Mouse (Mus musculus) bone marrow, adult 2 months (tissue): Measurements from ENCODE around the gene Sstr3.

Source experiments
- CTCF ChIP-seq: fragments of 200-500 bp; IDR thresholded peaks from 2 replicates; pipeline ENCODE4 v1.5.1; 2011; ENCODE audit warnings: low read length, control low read depth; ENCODE audit not compliant: control insufficient read depth, insufficient read depth
- POLR2A ChIP-seq: fragments of 200-500 bp; IDR thresholded peaks from 2 replicates; pipeline ENCODE4 v1.6.1; 2011; ENCODE audit warnings: low read depth, mild to moderate bottlenecking, control low read depth, low read length, borderline replicate concordance; ENCODE audit not compliant: control insufficient read depth

DNA sequence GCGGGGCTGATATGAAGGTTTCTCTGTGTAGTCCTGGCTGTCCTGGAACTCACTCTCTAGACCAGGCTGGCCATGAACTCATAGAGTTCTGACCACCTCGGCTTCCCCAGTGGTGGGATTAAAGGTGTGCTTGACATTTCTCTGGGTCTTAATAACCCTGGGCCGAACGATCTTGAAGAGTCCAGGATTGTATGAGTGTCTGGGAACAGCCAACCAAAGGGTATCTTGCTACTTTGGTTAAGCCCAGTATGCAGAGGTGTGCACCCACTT, 13.1 kb downstream of the Sstr3 start:
- TF ChIP-seq POLR2A (no peak), CTCF (no peak)
